Mouse (Mus musculus): ENCODE results near the gene Kcnma1. TPM values are rescaled to one million over a fixed set of nuclear protein-coding genes. Genes with fewer than 3 reads are reported as not detected.

The Kcnma1 gene
- polyA plus RNA-seq, 1 experiment from 2014 or later: 22.1 TPM

DNA sequence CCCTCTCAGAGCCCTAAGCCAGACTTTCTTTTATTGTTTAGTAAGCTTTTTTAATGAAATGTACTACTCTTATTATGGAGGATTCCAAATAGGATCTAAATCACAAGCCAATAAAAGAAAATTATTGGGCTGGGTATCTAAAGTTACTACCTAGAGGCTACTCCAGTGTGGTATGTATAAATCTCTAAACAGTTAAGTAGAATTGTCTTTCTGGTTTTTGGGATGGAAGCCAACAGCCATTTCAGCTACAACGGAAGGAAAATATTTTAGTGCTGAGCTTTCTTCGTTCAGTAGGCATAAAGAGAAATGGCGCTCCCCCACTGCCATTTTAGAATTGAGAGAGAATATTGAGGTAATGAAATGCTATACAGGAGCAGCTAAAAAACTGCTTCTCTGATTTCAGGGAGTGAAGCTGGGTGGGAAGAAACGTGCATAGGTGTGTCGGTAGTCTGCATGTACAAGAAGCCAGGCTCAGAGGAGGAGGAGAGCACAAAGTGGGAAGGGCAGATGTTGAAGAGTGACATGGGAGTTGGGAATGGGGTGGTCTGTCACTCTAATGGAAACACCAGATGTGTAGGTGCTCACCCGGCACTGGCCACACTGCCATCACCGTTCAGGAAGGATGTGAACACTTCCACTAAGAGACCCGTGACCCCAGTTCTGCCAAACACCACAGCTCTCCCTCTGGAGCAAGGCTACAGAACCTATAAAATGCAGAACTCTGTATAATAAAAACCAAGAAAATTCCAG lies 656.6 kb downstream of the Kcnma1 start:
- no peak overlapping the region for H3K27ac ChIP-seq (replicated peaks)
- peak; percentile 50; the same call in 1 of the 2 replicates for ATAC-seq (ENCODE audit: low FRiP score)
- peaks cover 5% of the 10 kb centered on the region; the same call in 1 of the 2 replicates for H3K4me1 ChIP-seq
- no peak overlapping the region for H3K4me3 ChIP-seq (replicated peaks)
- no peak overlapping the region for H3K9ac ChIP-seq (replicated peaks)
- WGBS: 67% methylated on average over 8 of the region's 8 CpGs
- H3K36me3 ChIP-seq: no peaks in the 10 kb centered on the region
- H3K27me3 ChIP-seq (replicated peaks): peaks cover 2% of the 10 kb centered on the region; the same call in 1 of the 2 replicates
- no peak overlapping the region for H3K4me2 ChIP-seq
- no peaks in the 10 kb centered on the region for H3K9me3 ChIP-seq (replicated peaks)

DNA sequence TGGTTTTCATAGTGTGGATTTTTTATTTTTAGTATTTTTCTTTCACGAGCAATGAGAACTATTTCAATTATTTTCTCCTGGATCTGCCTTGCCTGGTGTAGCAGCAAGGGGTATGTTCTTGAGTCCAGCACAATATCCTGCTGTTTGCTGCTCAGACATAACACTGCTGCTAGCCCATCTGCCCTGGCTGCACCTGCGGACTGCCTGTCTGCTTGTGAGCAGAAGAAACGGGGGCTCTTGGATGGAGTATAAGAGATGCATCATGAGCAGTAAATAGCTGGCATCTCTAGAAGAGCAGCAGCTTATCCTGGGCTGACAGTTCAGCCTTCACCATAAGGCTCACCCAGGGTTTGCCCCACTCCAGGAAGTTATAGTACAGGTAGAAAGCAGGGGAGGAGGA lies 687.5 kb downstream of the Kcnma1 start:
- H3K9ac ChIP-seq (replicated peaks): no peak overlapping the region
- no peak overlapping the region for H3K27ac ChIP-seq (replicated peaks)
- 81% methylated on average over 3 of the region's 3 CpGs for WGBS
- no peaks in the 10 kb centered on the region for H3K4me1 ChIP-seq
- ATAC-seq (ENCODE audit: low FRiP score): no peak
- H3K4me3 ChIP-seq (replicated peaks): no peak overlapping the region
- H3K4me2 ChIP-seq: no peak overlapping the region
- H3K36me3 ChIP-seq: peaks cover 9% of the 10 kb centered on the region
- no peaks in the 10 kb centered on the region for H3K9me3 ChIP-seq (replicated peaks)
- H3K27me3 ChIP-seq (replicated peaks): no peaks in the 10 kb centered on the region

DNA sequence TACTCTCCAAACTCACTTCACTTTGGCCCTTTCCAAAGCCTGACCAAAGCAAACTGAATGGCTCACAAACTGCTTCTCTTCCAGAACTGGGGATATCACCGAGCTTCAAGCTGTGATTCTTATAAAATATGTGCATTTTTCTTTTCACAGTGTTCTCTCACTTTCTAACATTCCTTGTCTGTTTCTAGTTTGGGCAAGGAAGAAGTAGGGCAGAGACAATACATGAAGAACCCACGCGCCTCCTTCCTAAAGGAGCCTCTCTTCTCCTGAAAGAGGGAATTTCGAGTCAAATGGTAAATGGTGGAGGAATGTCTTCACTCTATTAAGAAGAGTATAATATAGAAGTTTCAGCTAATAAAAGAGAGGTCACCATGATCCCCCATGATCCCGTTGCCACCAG lies 709.0 kb downstream of the Kcnma1 start:
- no peak overlapping the region for H3K4me2 ChIP-seq
- no peaks in the 10 kb centered on the region for H3K36me3 ChIP-seq
- ATAC-seq (ENCODE audit: low FRiP score): no peak
- no peaks in the 10 kb centered on the region for H3K9me3 ChIP-seq (replicated peaks)
- no peaks in the 10 kb centered on the region for H3K27me3 ChIP-seq (replicated peaks)
- 90% methylated on average over 5 of the region's 5 CpGs for WGBS
- H3K4me3 ChIP-seq (replicated peaks): no peak overlapping the region
- no peak overlapping the region for H3K27ac ChIP-seq (replicated peaks)
- no peak overlapping the region for H3K9ac ChIP-seq (replicated peaks)
- no peaks in the 10 kb centered on the region for H3K4me1 ChIP-seq

DNA sequence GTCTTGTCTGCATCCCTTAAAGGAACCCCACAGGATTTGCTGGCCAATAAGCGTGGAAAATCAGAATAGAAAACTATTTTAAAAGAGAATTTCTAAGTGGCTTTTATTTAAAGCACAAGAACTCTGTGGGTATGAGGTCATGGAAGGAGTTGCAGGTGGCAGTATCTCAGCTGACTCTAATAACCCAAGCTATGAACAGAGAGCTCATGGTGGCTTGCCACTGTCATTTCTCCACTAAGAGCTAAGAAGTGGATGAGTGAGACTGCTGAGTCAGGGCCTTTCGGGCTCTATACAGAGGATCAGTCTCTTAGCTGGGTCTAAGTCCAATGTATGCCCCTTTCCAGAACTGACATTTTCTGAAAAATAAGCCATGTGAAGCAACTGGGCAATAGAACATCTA lies 713.8 kb downstream of the Kcnma1 start:
- no peak overlapping the region for H3K4me2 ChIP-seq
- no peak for ATAC-seq (ENCODE audit: low FRiP score)
- no peaks in the 10 kb centered on the region for H3K9me3 ChIP-seq (replicated peaks)
- no peak overlapping the region for H3K4me3 ChIP-seq (replicated peaks)
- no peaks in the 10 kb centered on the region for H3K4me1 ChIP-seq
- no peak overlapping the region for H3K27ac ChIP-seq (replicated peaks)
- WGBS: 96% methylated on average over 2 of the region's 2 CpGs
- H3K27me3 ChIP-seq (replicated peaks): no peaks in the 10 kb centered on the region
- H3K9ac ChIP-seq (replicated peaks): no peak overlapping the region
- no peaks in the 10 kb centered on the region for H3K36me3 ChIP-seq

DNA sequence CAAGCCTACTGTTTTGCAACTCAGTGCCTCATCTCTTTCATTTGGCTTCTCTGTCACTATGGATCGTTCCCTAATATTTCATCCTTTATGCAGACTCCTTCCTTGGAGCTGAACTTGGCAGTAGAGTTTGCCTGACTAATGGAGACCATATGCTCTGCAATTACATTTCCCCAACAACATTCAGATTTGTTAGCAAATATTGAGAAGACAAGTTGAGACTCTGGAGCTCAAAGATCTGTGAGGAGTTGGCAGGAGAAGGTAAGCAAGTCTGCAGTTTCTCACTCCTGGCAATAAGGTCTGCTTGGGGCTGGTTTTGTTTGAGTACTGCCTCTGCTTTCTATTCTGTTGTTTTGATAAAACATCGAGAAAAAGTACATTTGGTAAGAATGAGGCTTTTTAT lies 723.7 kb downstream of the Kcnma1 start:
- H3K27me3 ChIP-seq (replicated peaks): no peaks in the 10 kb centered on the region
- no peak for ATAC-seq (ENCODE audit: low FRiP score)
- no peaks in the 10 kb centered on the region for H3K9me3 ChIP-seq (replicated peaks)
- H3K4me2 ChIP-seq: no peak overlapping the region
- WGBS: 78% methylated on average over 2 of the region's 2 CpGs
- no peak overlapping the region for H3K9ac ChIP-seq (replicated peaks)
- no peak overlapping the region for H3K4me3 ChIP-seq (replicated peaks)
- H3K36me3 ChIP-seq: no peaks in the 10 kb centered on the region
- no peaks in the 10 kb centered on the region for H3K4me1 ChIP-seq
- no peak overlapping the region for H3K27ac ChIP-seq (replicated peaks)

DNA sequence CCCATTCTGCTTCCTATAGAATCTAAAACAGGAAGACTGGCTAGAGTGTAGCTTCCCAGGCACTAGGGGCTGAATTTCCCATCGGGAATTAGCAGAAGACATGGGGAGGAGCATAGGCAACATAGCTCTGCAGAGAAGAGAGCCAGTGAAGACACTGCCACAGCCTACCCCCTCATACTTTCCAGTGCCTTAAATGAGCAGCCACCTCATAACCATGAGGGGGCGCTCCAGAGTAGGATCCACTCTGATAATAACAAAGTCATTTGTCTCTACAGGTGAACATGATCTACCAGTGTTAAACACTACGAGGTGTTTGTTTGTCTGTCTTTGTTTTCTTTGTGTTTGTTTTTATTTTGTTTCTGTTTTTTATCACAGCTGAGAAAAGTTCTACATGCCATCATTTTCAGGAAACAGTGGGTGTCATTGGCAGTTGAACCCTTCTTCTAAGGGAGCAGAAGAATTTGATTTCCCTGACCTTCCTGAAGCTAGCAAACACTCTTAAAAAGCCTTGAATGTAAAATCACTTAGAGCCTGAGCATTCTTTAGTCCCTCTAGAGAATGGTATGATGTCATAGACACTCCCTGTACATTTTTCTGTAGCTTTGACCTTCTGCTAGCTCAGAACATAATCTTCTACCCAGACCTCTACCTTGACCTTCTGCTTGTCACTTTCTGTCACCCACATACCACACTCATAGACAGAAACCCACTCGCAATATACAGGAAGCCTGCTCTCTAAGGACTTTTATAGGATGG lies 747.6 kb downstream of the Kcnma1 start:
- Histone ChIP-seq H3K4me3 (replicated peaks) (no peak overlapping the region), H3K36me3 (no peaks in the 10 kb centered on the region), H3K27me3 (replicated peaks) (no peaks in the 10 kb centered on the region), H3K9ac (replicated peaks) (no peak overlapping the region), H3K9me3 (replicated peaks) (no peaks in the 10 kb centered on the region), H3K4me2 (no peak overlapping the region), H3K4me1 (no peaks in the 10 kb centered on the region), H3K27ac (replicated peaks) (no peak overlapping the region)
- 54% methylated on average over 4 of the region's 4 CpGs for WGBS
- ATAC-seq (ENCODE audit: low FRiP score): no peak

DNA sequence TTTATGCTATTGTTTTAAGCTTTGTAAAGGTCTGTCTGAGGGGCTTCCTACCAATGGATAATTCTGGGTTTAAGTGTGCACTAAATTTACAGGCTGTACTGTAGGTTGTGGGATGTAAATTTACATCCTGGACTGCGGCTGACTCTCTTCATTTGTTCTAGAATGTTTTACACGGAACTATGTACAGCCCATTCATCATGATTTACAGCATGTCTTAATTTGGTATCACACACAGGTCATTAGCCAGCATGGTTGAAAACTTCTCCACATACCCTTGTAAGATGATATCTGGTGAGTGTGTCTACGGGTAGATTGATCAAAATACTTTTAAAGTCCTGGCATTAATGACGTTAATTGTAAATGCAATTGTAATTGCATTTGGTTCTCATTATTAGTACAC lies 761.1 kb downstream of the Kcnma1 start:
- Histone ChIP-seq H3K27ac (replicated peaks) (no peak overlapping the region), H3K4me3 (replicated peaks) (no peak overlapping the region), H3K4me1 (no peaks in the 10 kb centered on the region), H3K27me3 (replicated peaks) (no peaks in the 10 kb centered on the region), H3K9me3 (replicated peaks) (no peaks in the 10 kb centered on the region), H3K4me2 (no peak overlapping the region), H3K9ac (replicated peaks) (no peak overlapping the region), H3K36me3 (no peaks in the 10 kb centered on the region)
- 50% methylated on average over 4 of the region's 4 CpGs for WGBS
- no peak for ATAC-seq (ENCODE audit: low FRiP score)

DNA sequence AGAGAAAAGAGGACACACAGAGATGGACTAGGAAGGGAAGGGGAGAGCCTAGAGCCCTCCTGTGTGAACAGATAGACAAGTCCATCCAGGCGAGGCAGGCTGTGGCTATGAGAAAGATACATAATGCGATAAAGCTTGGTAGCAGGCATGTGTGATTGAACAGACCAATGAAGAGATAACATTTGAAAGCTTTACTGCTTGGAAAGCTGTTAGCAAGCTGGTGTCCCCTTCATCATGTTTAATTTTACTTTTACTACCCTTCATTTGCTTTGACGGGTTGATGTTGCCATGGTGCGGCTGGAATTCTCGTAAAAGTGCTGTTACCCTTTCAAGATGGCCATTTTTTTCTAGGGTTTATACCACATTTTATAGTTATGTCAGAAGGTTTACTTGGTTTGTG lies 769.8 kb downstream of the Kcnma1 start:
- Histone ChIP-seq H3K36me3 (no peaks in the 10 kb centered on the region), H3K4me2 (no peak overlapping the region), H3K27ac (replicated peaks) (no peak overlapping the region), H3K4me3 (replicated peaks) (no peak overlapping the region), H3K4me1 (no peaks in the 10 kb centered on the region), H3K27me3 (replicated peaks) (no peaks in the 10 kb centered on the region), H3K9me3 (replicated peaks) (no peaks in the 10 kb centered on the region), H3K9ac (replicated peaks) (no peak overlapping the region)
- ATAC-seq (ENCODE audit: low FRiP score): no peak
- WGBS: 39% methylated on average over 5 of the region's 5 CpGs

DNA sequence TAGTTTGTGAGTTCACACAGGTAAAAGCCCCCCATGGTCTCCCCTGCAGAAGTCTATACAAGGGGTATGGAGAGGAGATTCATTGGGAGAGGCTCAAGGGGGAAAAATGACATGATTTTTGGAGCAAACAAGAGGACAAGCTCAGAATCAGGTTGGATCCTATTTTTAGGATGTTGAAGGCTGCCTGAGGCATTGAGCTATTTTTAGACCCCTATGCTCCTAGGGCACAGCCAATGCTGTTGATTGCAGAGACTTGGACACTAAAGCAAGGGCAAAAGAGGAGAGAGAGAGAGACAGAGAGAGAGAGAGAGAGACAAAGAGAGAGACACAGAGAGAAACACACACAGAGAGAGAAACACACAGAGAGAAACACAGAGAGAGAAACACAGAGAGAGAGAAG lies 770.4 kb downstream of the Kcnma1 start:
- Histone ChIP-seq H3K4me1 (no peaks in the 10 kb centered on the region), H3K4me2 (no peak overlapping the region), H3K27me3 (replicated peaks) (no peaks in the 10 kb centered on the region), H3K36me3 (no peaks in the 10 kb centered on the region), H3K9ac (replicated peaks) (no peak overlapping the region), H3K9me3 (replicated peaks) (no peaks in the 10 kb centered on the region), H3K4me3 (replicated peaks) (no peak overlapping the region), H3K27ac (replicated peaks) (no peak overlapping the region)
- ATAC-seq (ENCODE audit: low FRiP score): no peak

Other genes with a start within 250 kb of the Kcnma1 start
- 17.5 and 19.9 TPM in 2 replicates for gene Dlg5, start 231.4 kb upstream of the Kcnma1 start, polyA plus RNA-seq (2015; fragmentation: Nextera tagmentation; extraction: Ambion mirVana)

All from neural tube, embryonic 15.5 days (tissue).